Mouse (Mus musculus): ENCODE data around the gene Dennd2c. TPM values are rescaled to one million over a fixed set of nuclear protein-coding genes. Genes with fewer than 3 reads are reported as not detected.
"Not testable (repeated sequence)": the region's sequence is repeated elsewhere in the genome, so short reads cannot be mapped to it uniquely, and the experiment has no call there.

Dennd2c gene
- total and polyA plus RNA-seq, 3 experiments: 0.35 to 14.1 (median 7.2) TPM

GRCm38 (mm10) chr3:103211101-103211500, 108.7 kb downstream of the Dennd2c start:
- Histone ChIP-seq H3K4me3 (ENCODE audit: low read depth, low read length) (no peak overlapping the region), H3K36me3 (replicated peaks) (no peaks in the 10 kb centered on the region), H3K9me3 (replicated peaks) (peaks cover 23% of the 10 kb centered on the region), H3K4me1 (ENCODE audit: insufficient read depth, low read depth, low read length) (peaks cover 26% of the 10 kb centered on the region), H3K27me3 (ENCODE audit: insufficient read depth, low read length) (no peaks in the 10 kb centered on the region)
- TF ChIP-seq POLR2AphosphoS5 (IDR thresholded peaks at IDR 0.05; ENCODE audit: insufficient replicate concordance, low read depth, low read length) (no peak), CTCF (IDR thresholded peaks at IDR 0.05; ENCODE audit: low read depth, low read length) (no peak), TAL1 (conservative IDR thresholded peaks at IDR 0.05; ENCODE audit: low read depth, low read length) (no peak), GATA2 (IDR thresholded peaks at IDR 0.05; ENCODE audit: borderline replicate concordance, low read depth, low read length) (no peak), GATA1 (IDR thresholded peaks at IDR 0.05; ENCODE audit: borderline replicate concordance, low read length) (no peak)
- ATAC-seq (ENCODE audit: extremely low read depth, insufficient number of reproducible peaks, low FRiP score, poor library complexity, severe bottlenecking) (no peak), DNase-seq (ENCODE audit: low spot score) (no peak)

DNA sequence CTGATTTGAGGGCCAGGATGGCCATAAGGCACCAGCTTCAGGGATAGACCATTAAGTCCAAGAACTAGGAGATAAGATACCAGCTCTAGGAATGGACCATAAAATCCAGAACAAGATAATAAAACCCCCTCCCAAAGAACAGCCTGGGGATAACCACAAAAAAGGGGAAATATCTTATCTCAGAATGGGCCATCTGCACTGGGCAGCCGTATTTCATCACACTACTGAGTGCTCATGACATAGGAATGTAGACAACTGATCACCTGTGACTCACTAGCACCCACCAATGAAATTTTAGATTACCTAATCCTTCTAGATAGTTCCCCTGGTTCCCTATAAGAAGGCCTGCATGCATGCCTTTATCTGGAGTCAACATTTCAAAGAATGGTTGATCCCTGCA, 109.7 kb downstream of the Dennd2c start:
- ATAC-seq (ENCODE audit: extremely low read depth, insufficient number of reproducible peaks, low FRiP score, poor library complexity, severe bottlenecking) (no peak), DNase-seq (ENCODE audit: low spot score) (no peak)
- Histone ChIP-seq H3K27me3 (ENCODE audit: insufficient read depth, low read length) (no peaks in the 10 kb centered on the region), H3K36me3 (replicated peaks) (no peaks in the 10 kb centered on the region), H3K4me3 (ENCODE audit: low read depth, low read length) (no peak overlapping the region), H3K4me1 (ENCODE audit: insufficient read depth, low read depth, low read length) (peaks cover 21% of the 10 kb centered on the region), H3K9me3 (replicated peaks) (peaks cover 23% of the 10 kb centered on the region)
- TF ChIP-seq TAL1 (conservative IDR thresholded peaks at IDR 0.05; ENCODE audit: low read depth, low read length) (peak; percentile 35; the same call in 1 of the 2 replicates), CTCF (IDR thresholded peaks at IDR 0.05; ENCODE audit: low read depth, low read length) (no peak), POLR2AphosphoS5 (IDR thresholded peaks at IDR 0.05; ENCODE audit: insufficient replicate concordance, low read depth, low read length) (no peak), GATA1 (IDR thresholded peaks at IDR 0.05; ENCODE audit: borderline replicate concordance, low read length) (no peak)

DNA sequence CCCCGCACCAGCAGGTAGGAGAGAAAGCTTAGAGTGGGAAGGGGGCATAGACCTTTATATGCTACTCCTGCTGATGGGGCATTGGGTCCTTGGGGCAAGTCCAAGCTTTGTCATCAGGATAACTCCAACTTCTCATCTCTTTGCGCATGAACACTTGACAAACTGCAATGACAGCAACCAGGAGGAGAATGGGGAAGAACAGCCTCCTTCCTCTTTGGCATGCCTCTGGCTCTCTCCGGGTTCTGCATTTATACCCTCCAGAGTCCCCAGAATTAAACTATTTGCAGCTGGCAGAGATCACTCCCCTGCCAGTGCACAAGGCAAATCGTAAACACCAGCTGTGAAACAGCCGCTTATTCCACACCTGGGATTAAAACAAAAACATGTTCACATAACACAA, 111.1 kb downstream of the Dennd2c start:
- H3K27me3 ChIP-seq (ENCODE audit: insufficient read depth, low read length): no peaks in the 10 kb centered on the region
- no peak for ATAC-seq (ENCODE audit: extremely low read depth, insufficient number of reproducible peaks, low FRiP score, poor library complexity, severe bottlenecking)
- peaks cover 23% of the 10 kb centered on the region for H3K9me3 ChIP-seq (replicated peaks)
- TF ChIP-seq CTCF (IDR thresholded peaks at IDR 0.05; ENCODE audit: low read depth, low read length) (no peak), GATA2 (IDR thresholded peaks at IDR 0.05; ENCODE audit: borderline replicate concordance, low read depth, low read length) (no peak), GATA1 (IDR thresholded peaks at IDR 0.05; ENCODE audit: borderline replicate concordance, low read length) (no peak), POLR2AphosphoS5 (IDR thresholded peaks at IDR 0.05; ENCODE audit: insufficient replicate concordance, low read depth, low read length) (no peak), TAL1 (conservative IDR thresholded peaks at IDR 0.05; ENCODE audit: low read depth, low read length) (no peak)
- DNase-seq (ENCODE audit: low spot score): no peak
- H3K36me3 ChIP-seq (replicated peaks): no peaks in the 10 kb centered on the region
- peaks cover 19% of the 10 kb centered on the region for H3K4me1 ChIP-seq (ENCODE audit: insufficient read depth, low read depth, low read length)
- no peak overlapping the region for H3K4me3 ChIP-seq (ENCODE audit: low read depth, low read length)

DNA sequence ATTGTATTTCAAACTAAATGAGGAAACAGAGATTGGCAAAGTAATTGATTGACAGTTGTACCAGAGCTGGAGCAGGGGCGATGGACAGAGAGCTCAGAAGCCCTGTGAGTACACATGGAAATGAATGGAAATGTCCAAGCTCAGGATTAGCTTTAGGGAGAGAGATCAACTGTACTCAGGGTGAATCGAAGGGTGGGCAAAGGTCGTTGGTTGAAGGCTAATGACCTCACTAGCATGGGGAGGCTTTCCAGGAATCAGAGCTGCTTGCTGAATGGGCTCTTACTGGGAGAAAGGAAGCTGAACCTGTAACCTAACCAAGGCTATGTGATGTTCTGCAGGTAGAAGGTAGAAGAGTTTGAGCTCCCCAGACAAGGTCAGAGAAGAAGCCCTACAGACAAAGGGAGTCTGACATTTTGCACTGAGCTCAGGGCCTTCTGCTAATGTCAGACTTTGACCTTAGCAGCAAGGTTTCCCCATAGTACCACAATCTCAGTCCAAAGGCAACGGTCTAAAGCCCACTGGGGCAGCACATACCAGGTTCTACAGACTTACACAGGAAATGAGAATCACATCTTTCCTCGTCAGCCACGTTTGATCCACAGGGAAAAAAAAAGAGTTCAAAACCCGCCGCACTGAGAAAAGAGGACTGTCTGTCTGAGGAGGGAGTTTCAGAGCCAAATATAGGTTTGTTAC, 112.3 kb downstream of the Dennd2c start:
- no peak for ATAC-seq (ENCODE audit: extremely low read depth, insufficient number of reproducible peaks, low FRiP score, poor library complexity, severe bottlenecking)
- peaks cover 17% of the 10 kb centered on the region for H3K4me1 ChIP-seq (ENCODE audit: insufficient read depth, low read depth, low read length)
- DNase-seq (ENCODE audit: low spot score): no peak
- no peaks in the 10 kb centered on the region for H3K27me3 ChIP-seq (ENCODE audit: insufficient read depth, low read length)
- H3K4me3 ChIP-seq (ENCODE audit: low read depth, low read length): no peak overlapping the region
- H3K9me3 ChIP-seq (replicated peaks): peaks cover 25% of the 10 kb centered on the region
- no peaks in the 10 kb centered on the region for H3K36me3 ChIP-seq (replicated peaks)
- TF ChIP-seq POLR2AphosphoS5 (IDR thresholded peaks at IDR 0.05; ENCODE audit: insufficient replicate concordance, low read depth, low read length) (no peak), GATA1 (IDR thresholded peaks at IDR 0.05; ENCODE audit: borderline replicate concordance, low read length) (no peak), TAL1 (conservative IDR thresholded peaks at IDR 0.05; ENCODE audit: low read depth, low read length) (no peak), CTCF (IDR thresholded peaks at IDR 0.05; ENCODE audit: low read depth, low read length) (no peak), GATA2 (IDR thresholded peaks at IDR 0.05; ENCODE audit: borderline replicate concordance, low read depth, low read length) (no peak)

- not testable (repeated sequence) for DNase-seq (ENCODE audit: low spot score)
Observed at GRCm38 (mm10) chr3:103215399-103215798, 113.0 kb downstream of the Dennd2c start.

More at GRCm38 (mm10) chr3:103215399-103215798, 113.0 kb downstream of the Dennd2c start:
- not testable (repeated sequence) for ATAC-seq (ENCODE audit: extremely low read depth, insufficient number of reproducible peaks, low FRiP score, poor library complexity, severe bottlenecking); H3K4me3 ChIP-seq (ENCODE audit: low read depth, low read length); H3K27me3 ChIP-seq (ENCODE audit: insufficient read depth, low read length); H3K36me3 ChIP-seq (replicated peaks)
- peaks cover 29% of the 10 kb centered on the region for H3K9me3 ChIP-seq (replicated peaks)
- H3K4me1 ChIP-seq (ENCODE audit: insufficient read depth, low read depth, low read length): peaks cover 17% of the 10 kb centered on the region

Other genes with a start within 250 kb of the Dennd2c start
- not detected in 2 replicates for gene Sycp1, start 166.5 kb upstream of the Dennd2c start, total RNA-seq (2014; fragmentation: Nextera tagmentation)
- 0.06 and 0.22 TPM in 2 replicates for gene Sycp1, start 166.5 kb upstream of the Dennd2c start, total RNA-seq (2017)
- not detected in 2 replicates for gene Sycp1, start 166.5 kb upstream of the Dennd2c start, polyA plus RNA-seq (2012)
- not detected in 2 replicates for gene Nr1h5, start 138.5 kb upstream of the Dennd2c start, total RNA-seq (2014; fragmentation: Nextera tagmentation)
- gene Nr1h5, start 138.5 kb upstream of the Dennd2c start, total RNA-seq (2017): not detected in 2 replicates
- gene Nr1h5, start 138.5 kb upstream of the Dennd2c start, polyA plus RNA-seq (2012): not detected in 2 replicates
- gene Sike1, start 106.9 kb upstream of the Dennd2c start, total RNA-seq (2014; fragmentation: Nextera tagmentation): 32.0 and 43.6 TPM in 2 replicates
- gene Sike1, start 106.9 kb upstream of the Dennd2c start, total RNA-seq (2017): 36.4 and 39.8 TPM in 2 replicates
- gene Sike1, start 106.9 kb upstream of the Dennd2c start, polyA plus RNA-seq (2012): 2.7 and 3.8 TPM in 2 replicates
- gene Csde1, start 82.2 kb upstream of the Dennd2c start, total RNA-seq (2014; fragmentation: Nextera tagmentation): 459 and 468 TPM in 2 replicates
- gene Csde1, start 82.2 kb upstream of the Dennd2c start, total RNA-seq (2017): 384 and 537 TPM in 2 replicates
- 8.5 and 12.6 TPM in 2 replicates for gene Csde1, start 82.2 kb upstream of the Dennd2c start, polyA plus RNA-seq (2012)
- gene Nras, start 44.3 kb upstream of the Dennd2c start, total RNA-seq (2014; fragmentation: Nextera tagmentation): 109 and 132 TPM in 2 replicates
- gene Nras, start 44.3 kb upstream of the Dennd2c start, total RNA-seq (2017): 131 and 146 TPM in 2 replicates
- gene Nras, start 44.3 kb upstream of the Dennd2c start, polyA plus RNA-seq (2012): 5.9 and 6.3 TPM in 2 replicates
- not detected in 2 replicates for gene Ampd1, start 28.6 kb upstream of the Dennd2c start, total RNA-seq (2014; fragmentation: Nextera tagmentation)
- 0.23 and 0.49 TPM in 2 replicates for gene Ampd1, start 28.6 kb upstream of the Dennd2c start, total RNA-seq (2017)
- gene Ampd1, start 28.6 kb upstream of the Dennd2c start, polyA plus RNA-seq (2012): not detected in 2 replicates
- 132 and 147 TPM in 2 replicates for gene Bcas2, start 69.1 kb downstream of the Dennd2c start, total RNA-seq (2014; fragmentation: Nextera tagmentation)
- 247 and 292 TPM in 2 replicates for gene Bcas2, start 69.1 kb downstream of the Dennd2c start, total RNA-seq (2017)
- 110 and 113 TPM in 2 replicates for gene Bcas2, start 69.1 kb downstream of the Dennd2c start, polyA plus RNA-seq (2012)
- gene Trim33, start 176.7 kb downstream of the Dennd2c start, total RNA-seq (2014; fragmentation: Nextera tagmentation): 188 and 278 TPM in 2 replicates
- 93.7 and 103 TPM in 2 replicates for gene Trim33, start 176.7 kb downstream of the Dennd2c start, total RNA-seq (2017)
- 7.7 and 7.9 TPM in 2 replicates for gene Trim33, start 176.7 kb downstream of the Dennd2c start, polyA plus RNA-seq (2012)

All from G1E (cell line).